Mouse (Mus musculus) kidney, adult 11 months (tissue): ENCODE data around the gene Bsx.

Experiments used
- DNase-seq: peaks from one replicate; pipeline ENCODE4 v3.0.0; 2022

Gene Bsx

DNA sequence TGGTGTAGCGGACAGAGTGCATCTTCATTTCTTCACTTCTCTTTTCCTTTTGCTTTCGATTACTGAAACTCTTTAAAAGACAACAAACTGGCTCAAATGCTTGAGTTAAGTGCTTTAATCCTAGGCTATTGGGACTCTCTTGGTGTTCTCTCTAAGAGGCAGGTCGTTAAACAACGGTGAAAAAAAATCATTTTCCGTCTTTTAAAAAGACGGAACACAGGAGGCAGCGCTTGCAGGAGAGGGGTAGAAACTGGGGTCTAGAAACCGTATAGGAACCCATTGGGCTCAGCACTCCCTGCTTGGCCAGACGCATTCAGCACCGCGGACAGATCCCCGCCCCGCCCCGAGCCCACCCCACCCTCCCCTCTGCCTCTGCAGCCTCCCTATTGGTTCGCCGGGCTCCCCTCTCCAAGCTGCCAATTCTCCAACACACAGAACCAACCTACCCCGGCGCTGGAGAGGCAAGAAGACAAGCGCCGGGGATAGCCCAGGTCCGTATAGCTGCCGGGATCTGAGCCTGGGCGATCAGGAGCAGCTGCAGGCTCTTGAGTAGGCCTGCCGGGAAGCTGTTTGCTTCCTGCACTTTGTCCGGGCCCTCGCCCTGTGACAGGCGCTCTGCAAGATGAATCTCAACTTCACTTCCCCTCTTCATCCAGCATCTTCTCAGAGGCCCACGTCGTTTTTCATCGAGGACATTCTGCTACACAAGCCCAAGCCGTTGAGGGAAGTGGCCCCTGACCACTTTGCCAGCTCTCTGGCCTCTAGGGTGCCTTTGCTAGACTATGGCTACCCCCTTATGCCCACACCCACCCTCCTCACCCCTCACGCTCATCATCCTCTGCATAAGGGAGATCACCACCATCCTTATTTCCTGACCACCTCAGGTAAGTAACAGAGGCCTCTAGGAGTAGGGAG lies at the start of gene Bsx:
Gene Bsx, plus strand, starts transcription at position 572 of the 915 bp plus-strand sequence.
- peak; percentile 11 for DNase-seq

- peak; percentile 11 for DNase-seq
These were observed 48.3 kb upstream of the Bsx start for GRCm38 (mm10) chr9:40825601-40826000.

DNA sequence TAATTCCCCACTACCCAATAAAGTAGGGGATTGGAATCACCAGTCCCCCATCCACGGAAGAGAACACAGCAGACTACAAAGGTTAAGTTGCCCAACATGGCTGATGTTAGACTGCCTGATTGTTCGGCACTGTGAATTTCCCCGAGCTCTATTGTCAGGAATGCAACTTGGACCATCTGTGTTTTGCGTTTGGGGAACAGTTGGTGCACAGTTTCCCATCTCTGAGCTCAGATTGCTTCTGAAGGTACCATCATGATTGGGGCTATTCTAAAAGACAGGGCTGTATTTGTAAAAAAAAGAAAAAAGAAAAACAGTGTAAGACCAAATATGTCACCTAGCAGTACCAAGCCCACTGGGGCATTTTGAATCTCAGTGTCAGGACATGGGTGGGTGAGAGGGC lies 46.6 kb upstream of the Bsx start:
- no peak for DNase-seq

DNA sequence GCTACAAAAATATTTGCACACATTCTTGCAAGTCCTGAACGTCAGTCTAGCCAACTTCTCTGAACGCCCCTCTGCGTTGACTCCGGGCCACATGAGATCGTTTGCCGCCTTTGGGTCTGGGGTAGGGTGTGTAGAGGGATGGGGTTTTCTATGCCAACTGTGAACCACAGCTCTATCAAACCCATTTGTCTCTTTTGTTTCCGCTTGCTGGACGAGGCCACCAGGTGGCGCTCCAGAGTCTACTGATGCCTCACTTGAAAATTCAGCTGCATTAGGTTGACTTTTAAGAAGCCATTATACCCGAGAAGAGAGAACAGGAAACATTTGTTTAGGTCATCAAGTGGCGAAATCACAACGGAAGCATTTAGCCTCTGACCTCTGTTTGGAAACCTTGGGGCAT lies 39.4 kb upstream of the Bsx start:
- DNase-seq: peak; percentile 40

DNA sequence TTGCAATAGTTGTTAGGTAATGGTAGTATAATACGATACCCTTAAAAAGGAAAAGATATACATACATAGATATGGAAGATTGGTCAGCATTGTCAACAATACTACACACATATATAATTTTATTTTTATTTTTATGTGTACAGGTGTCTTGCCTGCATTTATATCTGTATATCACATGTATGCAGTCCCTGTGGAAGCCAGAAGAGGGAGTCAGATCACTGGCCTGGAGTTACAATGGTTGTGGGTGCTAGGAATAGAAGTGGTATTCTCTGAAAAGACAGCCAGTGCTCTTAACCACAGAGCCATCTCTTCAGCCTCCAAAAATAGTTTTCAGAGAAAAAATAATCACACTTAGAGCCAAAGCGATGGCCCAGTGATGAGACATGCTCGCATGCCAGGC lies 37.2 kb upstream of the Bsx start:
- DNase-seq: no peak

DNA sequence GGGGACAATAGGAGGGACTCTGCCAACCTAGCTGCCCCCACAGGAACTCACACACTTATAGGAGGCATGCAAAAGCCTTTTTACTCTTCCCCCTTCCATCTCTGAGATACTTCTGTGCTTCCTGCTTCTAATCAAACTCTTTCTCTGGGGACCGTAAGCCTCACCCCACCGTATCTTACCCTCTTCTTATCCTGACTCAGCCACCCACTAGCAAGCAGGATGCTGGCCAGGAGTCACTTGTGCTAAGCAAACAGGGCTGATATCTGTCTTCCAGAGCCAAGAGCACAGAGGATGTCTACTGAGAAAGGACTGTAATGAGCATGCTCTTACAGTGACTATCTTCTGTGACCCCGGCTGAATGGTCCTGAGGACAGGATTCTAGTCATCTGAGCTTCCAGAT lies 34.3 kb upstream of the Bsx start:
- DNase-seq: no peak

DNA sequence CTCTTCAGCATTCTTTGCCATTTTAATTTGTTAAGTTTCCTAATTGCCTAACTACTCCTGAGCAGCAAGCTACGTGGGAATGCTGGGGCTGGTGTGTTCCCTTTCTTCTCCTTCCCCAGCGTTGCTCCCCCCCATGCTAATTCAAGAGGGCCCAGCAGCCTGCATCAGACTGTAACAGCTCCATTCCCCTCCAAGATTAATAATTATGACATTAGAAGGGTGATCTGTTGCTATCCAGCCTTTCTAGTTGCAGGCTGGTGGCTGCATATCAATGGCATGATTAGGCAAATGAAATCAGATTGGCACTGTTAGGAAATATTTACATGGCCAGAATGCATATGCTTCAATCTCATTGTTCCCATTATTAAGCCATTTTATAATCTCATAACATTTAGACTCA lies 22.4 kb upstream of the Bsx start:
- DNase-seq: no peak

- no peak for DNase-seq
These were observed 15.3 kb upstream of the Bsx start for GRCm38 (mm10) chr9:40858461-40859160.

GRCm38 (mm10) chr9:40859196-40859595 lies 14.7 kb upstream of the Bsx start:
- DNase-seq: no peak

- no peak for DNase-seq
These were observed 3.6 kb upstream of the Bsx start for GRCm38 (mm10) chr9:40870331-40870730.

DNA sequence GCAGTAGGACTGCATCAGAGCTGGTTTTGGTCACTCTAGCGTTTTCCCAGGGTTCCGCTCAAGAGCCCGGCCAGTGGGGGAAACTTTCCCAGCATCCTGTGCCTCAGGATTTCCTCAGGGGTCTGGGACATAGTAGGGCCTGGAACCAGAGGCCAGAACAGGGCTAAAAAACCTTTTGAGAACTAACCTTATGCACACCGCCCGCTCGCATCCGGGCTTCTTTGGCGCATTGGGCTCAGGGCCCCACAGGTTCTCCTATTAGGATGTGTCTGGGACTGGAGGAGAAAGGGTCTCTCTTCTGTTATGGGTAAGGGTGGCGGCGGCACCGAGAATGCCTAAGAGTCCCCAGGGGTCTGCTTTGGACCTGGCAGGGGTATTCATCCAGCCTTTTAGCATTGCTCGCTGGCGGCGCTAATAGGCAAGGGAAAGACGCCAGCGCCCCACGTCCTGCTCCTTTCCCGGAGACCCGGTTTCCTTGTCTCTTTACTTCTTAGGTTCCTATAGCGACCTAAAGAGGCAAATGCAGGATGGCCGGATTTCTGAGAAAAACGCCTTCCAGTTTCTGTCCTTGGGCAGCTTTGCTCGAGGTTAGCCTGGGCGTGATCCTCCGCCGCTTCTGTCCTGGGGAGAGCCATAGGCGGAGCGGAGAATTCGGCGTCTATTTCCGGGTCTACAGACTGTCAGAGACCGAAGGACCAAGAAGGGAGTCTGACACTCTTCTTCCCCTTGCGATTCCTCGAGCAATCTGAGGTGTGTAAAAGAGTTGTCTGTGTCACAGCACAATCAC lies 2.4 kb upstream of the Bsx start:
- DNase-seq: no peak

GRCm38 (mm10) chr9:40872156-40872478 lies 1.8 kb upstream of the Bsx start:
- no peak for DNase-seq

DNA sequence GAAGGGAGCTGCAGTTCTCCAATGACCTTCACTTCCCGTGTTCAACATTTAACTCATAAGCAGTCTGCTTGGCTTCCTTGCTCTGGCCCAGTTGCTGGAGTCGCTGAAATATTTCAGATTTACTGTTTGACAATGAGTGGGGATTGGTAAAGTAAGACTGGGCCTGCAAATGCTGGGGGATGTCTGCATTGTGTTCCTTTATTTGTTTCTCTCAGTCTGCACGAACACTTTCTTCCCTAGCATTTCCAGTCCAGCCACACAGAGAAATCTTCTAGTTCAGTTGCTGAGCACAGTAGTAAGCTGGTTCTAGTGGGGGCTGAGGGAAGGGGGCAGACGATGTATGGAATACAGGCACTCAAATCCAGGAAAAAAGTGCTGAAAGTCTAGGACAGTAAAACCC lies 1.0 kb downstream of the Bsx start:
- DNase-seq: no peak

GRCm38 (mm10) chr9:40875431-40875830 lies 1.5 kb downstream of the Bsx start:
- DNase-seq: no peak

GRCm38 (mm10) chr9:40876164-40876563 lies 2.2 kb downstream of the Bsx start:
- DNase-seq: no peak

DNA sequence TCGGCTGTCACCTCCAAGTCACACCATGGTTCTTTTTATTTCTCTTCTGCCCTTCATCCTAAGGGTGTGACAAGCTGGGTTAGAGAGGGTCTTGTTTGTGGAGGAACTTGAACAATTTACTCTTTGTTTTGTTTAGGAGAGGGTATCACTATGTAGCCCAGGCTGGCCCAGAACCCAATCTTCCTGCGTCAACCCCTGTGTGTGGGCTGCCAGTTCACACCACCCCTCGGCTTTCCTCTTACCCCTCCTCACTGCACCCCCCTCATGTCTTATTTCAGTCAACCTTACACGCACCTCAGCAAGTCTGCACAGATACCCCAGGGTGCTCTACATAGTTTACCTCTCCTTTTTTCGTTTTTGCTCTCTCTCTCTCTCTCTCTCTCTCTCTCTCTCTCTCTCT lies 2.8 kb downstream of the Bsx start:
- no peak for DNase-seq

GRCm38 (mm10) chr9:40877146-40877880 lies 3.4 kb downstream of the Bsx start:
- no peak for DNase-seq

GRCm38 (mm10) chr9:40877881-40878235 lies 3.9 kb downstream of the Bsx start:
- no peak for DNase-seq

GRCm38 (mm10) chr9:40878291-40878945 lies 4.5 kb downstream of the Bsx start:
- no peak for DNase-seq

DNA sequence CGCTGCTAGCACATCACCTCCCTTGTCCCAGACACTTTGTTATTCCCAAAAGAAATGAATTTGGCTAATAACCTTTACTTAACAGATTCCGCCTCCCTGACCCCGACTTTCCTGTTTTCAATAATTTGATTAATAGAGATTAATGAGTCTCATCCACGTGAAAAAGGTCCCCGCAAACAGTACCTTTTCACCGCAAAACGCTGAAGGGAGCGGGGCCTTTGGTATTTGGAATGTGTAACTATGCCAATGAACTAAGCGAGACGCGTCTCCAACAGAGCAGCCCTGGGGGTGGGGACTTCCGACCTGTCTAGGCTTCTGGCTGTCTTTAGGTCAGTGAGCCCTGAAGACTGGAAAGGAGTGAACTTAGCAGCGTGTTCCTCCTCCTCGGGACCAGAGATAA lies 5.1 kb downstream of the Bsx start:
- DNase-seq: no peak

GRCm38 (mm10) chr9:40885669-40886068 lies 11.7 kb downstream of the Bsx start:
- DNase-seq: no peak

- DNase-seq: no peak
These were observed 15.5 kb downstream of the Bsx start for GRCm38 (mm10) chr9:40889389-40889788.
